Comparison of ENCODE assay signal across 8 mouse cellular contexts in genomic region chr2:154583906-154584872, GRCm38 (mm10). TPM values are rescaled to one million over a fixed set of nuclear protein-coding genes. Genes with fewer than 3 reads are reported as not detected.
DNase-seq lines count a peak whose midpoint lies in the region; ATAC-seq lines count a peak whose summit lies in the region.

No protein-coding gene starts in this region.

- 63% methylated on average over 15 of the region's 15 CpGs for WGBS in hindbrain, embryonic 11.5 days

- H3K9ac ChIP-seq in hindbrain, embryonic 11.5 days (ENCODE audit: low read depth, low read length), result no peak overlapping the region

- peak overlapping the region; percentile 11; the same call in 1 of the 2 replicates for H3K27ac ChIP-seq in hindbrain, embryonic 11.5 days (ENCODE audit: low read depth, low read length)

- no peaks in the 10 kb centered on the region for H3K36me3 ChIP-seq in hindbrain, embryonic 11.5 days (ENCODE audit: control insufficient read depth, insufficient read depth, low read length)

- H3K4me1 ChIP-seq in hindbrain, embryonic 11.5 days (replicated peaks; ENCODE audit: control insufficient read depth, insufficient read depth, low read length), result no peaks in the 10 kb centered on the region

- no peaks in the 10 kb centered on the region for H3K27me3 ChIP-seq in hindbrain, embryonic 11.5 days (ENCODE audit: control insufficient read depth, insufficient read depth, low read length)

- no peak overlapping the region for H3K4me3 ChIP-seq in hindbrain, embryonic 11.5 days (ENCODE audit: low read depth, low read length)

- intact Hi-C loops in left cerebral cortex, postnatal 36 days (cut with DNase I), result loop anchor here (1.0 to 2.0 kb wide), 2 partner anchors 27 to 29 kb away; partner anchors contain the start of genes 4930519P11Rik and Zfp341

- ATAC-seq in hindbrain, embryonic 11.5 days (ENCODE audit: low FRiP score), result peak; percentile 60

- H3K4me2 ChIP-seq in hindbrain, embryonic 11.5 days (replicated peaks; ENCODE audit: low read depth, low read length), result no peak overlapping the region; the same call in 1 of the 2 replicates

- no peaks in the 10 kb centered on the region for H3K9me3 ChIP-seq in hindbrain, embryonic 11.5 days (ENCODE audit: control insufficient read depth, low read length)

- peak; percentile 75 for DNase-seq in heart, adult 11 months
- DNase-seq in heart, adult 18-20 months, result no peak
- peak; percentile 90 for DNase-seq in cerebellum, adult 9-10 months
- DNase-seq in hindbrain, embryonic 11.5 days (ENCODE audit: low spot score), result peak; percentile 25
- peak; percentile 92 to 94 for DNase-seq in left cerebral cortex, postnatal 36 days (ENCODE audit: low spot score in 2 of 2)
- DNase-seq in retina, postnatal 1 day, result peak; percentile 79
- DNase-seq in thymus, adult 18-20 months, result no peak
- no peak for DNase-seq in gastrocnemius, postnatal 10 days

RNA-seq across cellular contexts. Expression of gene E2f1, which starts 14.5 kb away (rescaled TPM):
- total RNA-seq in heart, adult 18-20 months (2021), result under 1 TPM; 0.57 to 0.77 TPM
- 13.0 and 16.9 TPM in 2 replicates for polyA plus RNA-seq in hindbrain, embryonic 11.5 days (2014; fragmentation: Nextera tagmentation; extraction: Ambion mirVana)
- total RNA-seq in left cerebral cortex, postnatal 36 days (2021), result 10 to 100 TPM; 10.2 to 14.6 TPM
- 1 to 10 TPM; 6.3 to 8.7 TPM for total RNA-seq in gastrocnemius, postnatal 10 days (2021)

RNA-seq across cellular contexts. Expression of gene Pxmp4, which starts 19.3 kb away (rescaled TPM):
- 10 to 100 TPM; 22.6 to 25.6 TPM for total RNA-seq in heart, adult 18-20 months (2021)
- 12.8 and 14.1 TPM in 2 replicates for polyA plus RNA-seq in hindbrain, embryonic 11.5 days (2014; fragmentation: Nextera tagmentation; extraction: Ambion mirVana)
- total RNA-seq in left cerebral cortex, postnatal 36 days (2021), result 10 to 100 TPM; 12.4 to 13.9 TPM
- total RNA-seq in gastrocnemius, postnatal 10 days (2021), result 10 to 100 TPM; 15.1 to 16.1 TPM

RNA-seq across cellular contexts. Expression of gene Necab3, which starts 25.5 kb away (rescaled TPM):
- under 1 TPM in 1 of 2 experiments, not detected in 1; 0.27 TPM for total RNA-seq in heart, adult 18-20 months (2021)
- 10.8 and 12.5 TPM in 2 replicates for polyA plus RNA-seq in hindbrain, embryonic 11.5 days (2014; fragmentation: Nextera tagmentation; extraction: Ambion mirVana)
- 10 to 100 TPM; 88.7 to 95.3 TPM for total RNA-seq in left cerebral cortex, postnatal 36 days (2021)
- total RNA-seq in gastrocnemius, postnatal 10 days (2021), result under 1 TPM; 0.73 to 0.79 TPM

RNA-seq across cellular contexts. Expression of gene Zfp341, which starts 28.9 kb away (rescaled TPM):
- total RNA-seq in heart, adult 18-20 months (2021), result 1 to 10 TPM; 2.6 to 2.8 TPM
- 1.0 and 1.5 TPM in 2 replicates for polyA plus RNA-seq in hindbrain, embryonic 11.5 days (2014; fragmentation: Nextera tagmentation; extraction: Ambion mirVana)
- total RNA-seq in left cerebral cortex, postnatal 36 days (2021), result 10 to 100 TPM; 11.8 to 12.9 TPM
- total RNA-seq in gastrocnemius, postnatal 10 days (2021), result 1 to 10 TPM; 1.8 to 2.3 TPM

RNA-seq across cellular contexts. Expression of gene 4930519P11Rik, which starts 29.0 kb away (rescaled TPM):
- under 1 TPM in 1 of 2 experiments, not detected in 1; 0.60 TPM for total RNA-seq in heart, adult 18-20 months (2021)
- polyA plus RNA-seq in hindbrain, embryonic 11.5 days (2014; fragmentation: Nextera tagmentation; extraction: Ambion mirVana), result 0.56 and 1.0 TPM in 2 replicates
- not detected for total RNA-seq in left cerebral cortex, postnatal 36 days (2021)
- total RNA-seq in gastrocnemius, postnatal 10 days (2021), result not detected

Comparison
In these comparisons a context has a peak if more than half of its experiments do, and no peak if none do; other contexts are left out.
1. DNase-seq: peak in heart, adult 11 months (single experiment), cerebellum, adult 9-10 months (single experiment), hindbrain, embryonic 11.5 days (single experiment), left cerebral cortex, postnatal 36 days (2 of 2) and retina, postnatal 1 day (single experiment); none in heart, adult 18-20 months (0 of 2), thymus, adult 18-20 months (0 of 2) and gastrocnemius, postnatal 10 days (single experiment).
2. RNA of gene E2f1, which starts 14.5 kb away (total RNA-seq): 10.2 to 14.6 TPM in left cerebral cortex, postnatal 36 days and 6.3 to 8.7 TPM in gastrocnemius, postnatal 10 days; 0.57 to 0.77 TPM in heart, adult 18-20 months; every median in the first group is over 4 times any median in the second.
3. RNA of gene Necab3, which starts 25.5 kb away (total RNA-seq): 88.7 to 95.3 TPM in left cerebral cortex, postnatal 36 days; 0.73 to 0.79 TPM in gastrocnemius, postnatal 10 days and 0.27 TPM in heart, adult 18-20 months; every median in the first group is over 10 times any median in the second.